Mouse (Mus musculus): Measurements from ENCODE around the gene Tmprss13.

Gene Tmprss13

GRCm38 (mm10) chr9:45337406-45337805, 18.5 kb downstream of the Tmprss13 start:
- no peak for DNase-seq

GRCm38 (mm10) chr9:45343066-45343465, 24.2 kb downstream of the Tmprss13 start:
- DNase-seq: no peak

- peak; percentile 62 for DNase-seq
Observed at GRCm38 (mm10) chr9:45345516-45345915, 26.6 kb downstream of the Tmprss13 start.

GRCm38 (mm10) chr9:45346276-45346675, 27.4 kb downstream of the Tmprss13 start:
- DNase-seq: peak; percentile 24

DNA sequence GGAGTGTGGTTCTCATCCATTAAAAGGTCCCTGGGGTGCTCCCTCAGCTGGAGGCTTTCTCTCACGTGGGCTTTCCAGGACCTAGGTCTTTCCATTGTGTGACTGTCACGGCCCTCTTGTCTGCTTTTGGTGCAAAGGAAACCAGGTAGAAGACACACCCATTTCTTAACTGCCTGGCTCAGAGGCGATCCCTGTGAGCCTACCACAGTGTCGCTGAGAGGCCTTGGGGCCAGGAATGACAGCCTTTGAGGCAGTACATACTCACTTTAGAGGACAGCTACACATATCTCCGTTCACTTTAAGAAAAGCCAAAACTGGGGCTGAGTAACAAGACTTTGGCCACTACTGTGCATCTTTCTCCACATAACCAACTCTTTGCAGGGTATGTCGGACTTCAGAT, 29.7 kb downstream of the Tmprss13 start:
- DNase-seq: no peak

DNA sequence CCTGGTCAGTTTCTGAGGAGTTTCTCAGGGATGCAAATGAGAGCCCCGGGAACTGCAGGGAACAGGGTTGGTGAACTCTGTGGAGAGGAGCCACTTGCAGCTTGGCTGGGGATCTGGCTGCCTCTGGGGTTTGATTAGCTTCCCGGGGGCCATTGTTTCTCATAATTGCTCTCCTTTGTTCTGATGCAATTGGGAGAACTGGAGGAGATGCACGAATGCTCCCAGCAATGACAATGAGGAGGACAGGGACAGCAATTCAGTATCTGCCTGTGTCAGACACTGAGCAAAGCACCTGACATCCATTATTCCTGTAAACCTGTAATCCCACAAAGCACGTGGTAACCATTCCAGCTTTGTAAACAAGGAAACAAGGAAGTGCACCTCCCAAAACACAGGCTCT, 30.3 kb downstream of the Tmprss13 start:
- DNase-seq: no peak

- no peak for DNase-seq
Observed at GRCm38 (mm10) chr9:45349851-45350250, 31.0 kb downstream of the Tmprss13 start.

DNA sequence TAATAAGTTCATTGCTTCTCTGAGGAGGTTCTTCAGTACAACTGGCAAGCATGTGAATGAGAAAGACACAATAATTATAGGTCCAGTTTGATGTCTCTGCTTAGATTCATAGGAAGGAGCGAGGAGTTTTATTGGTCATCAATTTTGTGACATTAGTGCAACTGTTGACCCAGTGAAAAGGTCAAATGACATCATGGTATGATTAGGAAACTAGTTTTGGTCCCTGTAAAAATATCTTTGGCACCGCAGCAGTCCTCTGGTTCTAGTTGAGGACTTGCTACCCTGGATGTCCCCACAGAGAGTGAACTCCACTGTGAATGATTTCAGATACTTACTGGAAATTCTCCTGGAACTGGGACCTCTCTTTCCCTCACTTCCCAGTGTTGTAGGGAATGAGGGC, 36.3 kb downstream of the Tmprss13 start:
- no peak for DNase-seq

GRCm38 (mm10) chr9:45358356-45358755, 39.5 kb downstream of the Tmprss13 start:
- no peak for DNase-seq

DNA sequence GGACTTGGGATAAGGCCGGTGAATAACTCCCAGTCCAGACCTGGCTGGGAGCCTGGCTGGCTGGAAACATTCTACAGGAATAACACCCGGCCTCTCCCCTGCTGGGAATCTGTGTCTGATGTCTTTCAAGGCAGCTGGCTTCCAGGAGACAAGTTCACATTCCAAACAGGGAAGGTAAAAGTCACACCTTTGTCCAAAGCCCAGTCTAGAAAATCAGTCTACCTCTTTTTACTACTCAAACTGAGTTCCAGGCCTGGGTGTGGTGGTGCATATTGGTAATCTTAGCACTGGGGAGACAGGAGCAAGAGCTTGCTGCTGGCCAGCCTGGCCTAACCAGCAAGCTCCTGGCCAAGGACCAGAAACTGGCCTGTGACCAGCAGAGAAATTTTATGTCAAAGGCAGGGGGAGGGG, 43.2 kb downstream of the Tmprss13 start:
- peak; percentile 79 for DNase-seq

- DNase-seq: peak; percentile 82
Observed at GRCm38 (mm10) chr9:45363639-45364214, 44.8 kb downstream of the Tmprss13 start.

DNA sequence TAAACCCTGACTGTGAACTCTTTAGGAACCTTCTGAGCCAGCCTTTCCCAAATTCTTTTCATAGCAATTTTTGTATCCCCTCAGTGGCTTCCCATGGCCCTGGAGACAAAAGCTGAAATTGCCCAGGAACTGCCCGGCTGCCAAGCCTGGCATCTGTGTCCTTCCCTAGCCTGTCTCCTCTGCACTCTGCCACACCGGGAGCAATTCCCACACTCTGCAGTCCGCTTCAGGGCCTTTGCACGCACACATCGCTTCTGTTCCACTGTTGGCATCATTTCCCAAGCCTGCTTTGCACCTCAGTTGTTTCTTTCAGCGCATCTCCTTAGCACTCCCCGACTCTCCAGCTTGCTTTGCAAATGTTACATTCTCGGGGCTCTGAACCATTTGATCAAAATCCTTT, 48.8 kb downstream of the Tmprss13 start:
- no peak for DNase-seq

GRCm38 (mm10) chr9:45368341-45368901, 49.5 kb downstream of the Tmprss13 start:
- no peak for DNase-seq

GRCm38 (mm10) chr9:45370117-45370561, 51.2 kb downstream of the Tmprss13 start, which contains the start of gene Fxyd6:
Gene Fxyd6, plus strand, starts transcription at chr9:45370185.
- peak; percentile 71 for DNase-seq

DNA sequence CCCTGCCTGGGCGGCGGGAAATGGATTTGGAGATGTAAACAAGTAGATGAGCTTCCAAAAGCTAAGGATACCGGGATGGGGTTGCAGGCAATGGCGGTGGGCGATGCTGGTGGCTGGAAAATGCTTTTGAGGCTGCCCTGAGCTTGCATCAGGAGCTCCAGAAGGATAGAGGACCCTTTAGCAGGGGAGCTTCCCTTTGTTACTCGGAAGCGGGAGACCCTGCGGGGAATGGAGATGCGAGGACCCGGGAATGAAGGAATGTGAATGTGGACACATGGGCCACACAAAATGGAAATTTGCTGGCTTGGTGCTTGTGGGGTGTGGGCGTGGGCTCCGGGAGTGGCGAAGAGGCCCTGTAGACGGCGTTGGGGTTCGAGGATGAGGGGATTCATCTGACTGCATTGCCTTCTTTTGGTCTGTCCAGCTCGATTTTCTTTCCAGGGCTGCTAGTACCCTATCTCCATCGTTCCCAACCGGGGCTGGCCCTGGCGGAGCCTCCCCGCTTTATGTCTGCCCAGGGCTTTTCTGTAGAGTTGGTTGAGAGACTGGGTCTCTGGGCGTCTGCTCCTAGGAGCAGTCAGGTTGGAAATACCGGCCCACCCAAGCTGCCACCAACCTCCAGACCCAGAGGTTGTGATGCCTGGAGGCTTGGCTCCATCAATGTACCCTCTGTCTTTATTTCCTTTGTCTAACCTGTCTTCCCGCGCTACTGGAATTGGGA, 51.9 kb downstream of the Tmprss13 start:
- no peak for DNase-seq

GRCm38 (mm10) chr9:45371337-45371707, 52.4 kb downstream of the Tmprss13 start:
- no peak for DNase-seq

GRCm38 (mm10) chr9:45373896-45374295, 55.0 kb downstream of the Tmprss13 start:
- DNase-seq: no peak

DNA sequence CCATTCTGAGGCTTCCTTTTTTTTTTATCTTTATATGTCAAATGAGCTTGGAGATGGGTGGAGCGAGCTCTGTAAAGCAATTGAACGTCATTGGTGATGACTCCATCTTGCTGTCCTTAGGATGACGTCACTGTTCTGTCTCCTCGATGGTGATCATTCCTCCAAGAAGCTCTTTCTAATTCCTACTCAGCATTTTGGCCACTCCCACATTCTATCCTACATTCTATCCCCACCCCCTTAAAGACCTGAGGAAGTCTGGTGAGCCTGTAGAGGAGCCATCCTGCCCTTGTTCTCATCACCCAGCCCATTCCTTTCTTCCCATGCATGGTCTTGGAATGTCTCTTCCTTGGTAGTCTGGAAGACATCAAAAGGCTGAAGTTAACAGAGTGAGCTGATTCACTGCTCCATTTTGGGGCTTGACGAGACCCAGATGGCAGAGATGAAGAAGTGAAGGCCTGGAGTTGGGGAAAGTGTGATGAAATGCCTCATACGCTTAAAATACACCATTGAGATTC, 56.1 kb downstream of the Tmprss13 start:
- DNase-seq: no peak

DNA sequence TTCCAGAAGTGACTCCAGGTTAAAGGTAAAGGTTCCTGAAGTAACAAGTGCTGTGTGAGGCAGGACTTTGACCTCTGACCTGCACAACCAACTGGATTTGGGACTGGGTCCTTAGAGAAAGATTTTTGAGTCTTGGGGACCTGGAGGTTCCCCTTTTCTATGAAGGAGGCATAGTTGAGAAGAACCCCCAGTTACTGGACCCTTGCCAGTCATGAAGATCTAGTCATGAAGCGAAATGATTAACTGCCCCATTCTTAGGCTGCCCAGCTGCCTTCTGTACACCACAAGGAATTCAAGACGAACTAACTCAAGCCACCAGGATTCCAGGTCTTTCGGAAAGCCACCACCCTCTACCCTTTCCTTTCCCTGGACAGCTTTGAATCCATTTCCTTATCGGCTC, 57.5 kb downstream of the Tmprss13 start:
- DNase-seq: no peak

DNA sequence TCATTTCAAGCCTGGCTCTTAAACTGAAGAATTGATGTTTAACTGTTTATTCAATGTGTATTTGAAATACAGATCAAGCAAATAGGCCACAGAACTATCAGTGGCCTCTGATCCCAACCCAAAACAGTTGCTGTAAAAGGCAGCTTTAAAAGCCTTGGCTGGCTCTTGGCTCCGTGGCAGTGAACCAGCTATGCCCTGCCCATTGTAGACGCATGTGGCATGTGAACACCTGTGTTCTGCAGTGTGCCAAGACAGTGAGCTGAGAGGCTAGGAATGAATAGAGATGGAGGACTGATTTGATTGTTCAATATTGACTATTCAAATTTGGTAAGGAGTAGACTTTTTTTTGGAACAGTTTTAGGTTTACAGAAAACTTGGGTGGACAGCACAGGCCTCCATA, 58.0 kb downstream of the Tmprss13 start:
- peak; percentile 75 for DNase-seq

DNA sequence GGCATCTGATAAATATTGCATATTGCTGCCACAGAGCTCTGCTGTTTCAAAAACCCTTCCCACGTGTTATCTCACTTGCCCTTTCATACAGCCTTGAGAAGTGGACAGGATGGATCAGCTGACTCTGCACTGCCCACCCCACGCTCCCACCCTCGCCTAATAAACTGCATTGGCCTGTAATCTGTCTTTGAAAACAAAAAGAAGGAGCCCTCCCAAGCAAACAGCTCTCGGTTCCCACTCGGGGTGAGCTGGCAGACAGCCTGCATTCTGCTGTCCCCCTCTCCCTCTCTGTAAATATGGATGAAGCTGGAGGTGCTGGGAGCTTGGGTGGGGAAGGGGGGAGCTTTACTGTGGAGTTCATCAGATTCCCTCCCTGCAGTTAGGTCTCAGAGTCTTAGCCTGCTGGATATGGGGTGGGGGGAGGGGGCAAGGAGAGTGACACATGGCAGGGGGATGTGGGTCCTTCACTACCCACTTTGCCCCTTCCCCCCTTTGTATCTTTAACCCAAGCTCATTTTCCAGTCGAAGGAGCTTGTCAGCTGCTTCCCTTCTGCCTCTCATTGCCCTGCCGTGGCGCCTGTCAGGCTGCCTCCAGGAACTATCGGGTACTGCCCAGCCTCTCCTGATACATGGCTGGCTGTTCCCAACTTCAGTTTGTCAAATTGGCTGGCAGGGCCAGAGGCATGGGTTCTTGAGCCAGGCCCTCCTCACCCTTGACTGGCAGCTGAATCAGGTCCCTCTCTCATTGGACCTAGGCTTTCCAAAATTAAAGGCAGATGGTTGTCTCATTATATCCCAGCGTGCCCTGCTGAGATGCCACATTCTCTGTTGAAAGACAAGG, 61.7 kb downstream of the Tmprss13 start:
- DNase-seq: peak; percentile 88

DNA sequence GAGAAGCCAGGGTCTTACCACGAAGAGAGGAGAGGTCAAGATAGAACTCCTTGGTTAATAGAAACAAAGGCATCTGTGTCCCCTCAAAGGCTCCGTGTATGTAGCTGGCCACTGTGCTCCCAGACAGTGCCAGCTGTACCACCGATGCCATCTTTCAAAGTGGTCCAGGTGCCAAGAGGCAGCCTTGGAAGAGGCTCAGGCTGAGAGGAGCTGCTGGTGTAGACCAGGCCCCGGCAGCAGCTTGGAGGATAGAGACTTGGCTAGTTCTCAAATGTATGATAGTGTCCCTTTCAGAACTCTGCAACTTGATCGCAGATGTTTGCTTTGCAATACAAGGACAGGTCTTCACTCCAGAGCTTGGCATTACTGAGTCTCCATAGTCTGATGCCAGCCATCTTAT, 63.4 kb downstream of the Tmprss13 start:
- peak; percentile 67 for DNase-seq

- no peak for DNase-seq
Observed at GRCm38 (mm10) chr9:45382834-45383233, 63.9 kb downstream of the Tmprss13 start.
